Mouse (Mus musculus): ENCODE measurements at regions not wholly inside any gene's neighbourhood (a gene's known extent, or its start where the extent isn't known, plus 50 kb on each side); places are given as distances from the start of the nearest gene placed in this dataset.

- no peak for DNase-seq (ENCODE audit: low spot score)
These were observed 55.3 kb upstream of the Synm start for GRCm38 (mm10) chr7:67814861-67815260.

Data from ovary, postnatal 14 days (tissue).